Mouse (Mus musculus): ENCODE measurements around the gene Plk1. TPM values are rescaled to one million over a fixed set of nuclear protein-coding genes. Genes with fewer than 3 reads are reported as not detected.

The Plk1 gene
- polyA plus RNA-seq, 1 experiment from 2014 or later, result 4.6 TPM

DNA sequence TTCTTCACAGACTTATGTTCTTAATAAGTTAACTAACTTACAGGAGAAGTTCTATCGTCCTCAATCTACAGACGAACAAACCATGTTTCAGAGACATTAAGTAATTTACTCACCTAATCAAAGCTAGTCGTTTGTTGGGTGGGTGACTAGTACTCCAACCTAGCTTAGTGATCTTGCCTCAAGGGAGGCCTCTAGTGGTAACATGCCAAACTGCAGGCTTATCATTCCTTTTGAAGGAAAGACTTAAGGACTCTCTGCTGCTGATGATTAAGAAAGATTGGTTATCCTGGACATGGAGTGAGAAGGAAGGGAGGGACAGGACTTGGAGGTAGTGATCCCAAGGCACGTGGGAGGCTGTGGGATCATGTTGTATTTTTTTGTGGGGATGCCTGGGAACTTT is 38.1 kb downstream of the Plk1 start:
- DNase-seq (ENCODE audit: low spot score), result peak; percentile 51
- WGBS, result 30% methylated on average over 4 of the region's 4 CpGs
- no peaks in the 10 kb centered on the region for H3K36me3 ChIP-seq (ENCODE audit: insufficient read depth, low read length)

DNA sequence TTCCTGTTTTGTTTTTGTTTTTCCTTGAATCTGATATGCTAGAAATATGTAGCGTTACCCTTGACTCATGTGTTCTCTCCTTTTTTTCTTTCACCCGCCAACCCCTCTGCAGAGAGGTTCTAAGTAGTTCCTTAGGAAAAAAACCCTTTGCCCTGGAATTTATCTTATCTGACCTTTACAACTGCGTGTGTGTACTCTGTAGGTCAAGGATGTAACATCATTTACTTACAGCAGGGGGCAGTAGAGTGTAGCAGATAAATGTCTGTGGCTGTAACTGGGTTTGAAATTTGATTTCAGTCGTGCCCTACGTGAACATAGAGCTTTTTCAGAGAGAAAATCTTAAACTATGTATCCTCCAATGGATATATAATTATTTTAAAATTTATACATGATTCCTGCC is 40.1 kb downstream of the Plk1 start:
- WGBS, result 20% methylated on average over 5 of the region's 5 CpGs
- no peak overlapping the region for H3K9ac ChIP-seq (replicated peaks; ENCODE audit: low read depth)
- no peaks in the 10 kb centered on the region for H3K9me3 ChIP-seq (ENCODE audit: low read length)
- DNase-seq (ENCODE audit: low spot score) (peak; percentile 62), ATAC-seq (no peak; the same call in 1 of the 2 replicates)
- H3K36me3 ChIP-seq (ENCODE audit: insufficient read depth, low read length), result no peaks in the 10 kb centered on the region
- H3K4me3 ChIP-seq (ENCODE audit: low read depth, low read length), result no peak overlapping the region
- no peak overlapping the region for H3K4me2 ChIP-seq (replicated peaks; ENCODE audit: low read depth, low read length)
- no peak overlapping the region for H3K27ac ChIP-seq (ENCODE audit: low read length)
- H3K27me3 ChIP-seq (replicated peaks; ENCODE audit: insufficient read depth, low read length), result no peaks in the 10 kb centered on the region
- H3K4me1 ChIP-seq (ENCODE audit: insufficient read depth, low read depth, low read length), result no peaks in the 10 kb centered on the region
- TF ChIP-seq CTCF (IDR thresholded peaks at IDR 0.05), result peak; percentile 79
- TF ChIP-seq EP300 (IDR thresholded peaks at IDR 0.05), result no peak

More for the DNA sequence above, 38.1 kb downstream of the Plk1 start:
- Histone ChIP-seq H3K9ac (replicated peaks; ENCODE audit: low read depth) (no peak overlapping the region), H3K9me3 (ENCODE audit: low read length) (no peaks in the 10 kb centered on the region), H3K4me1 (ENCODE audit: insufficient read depth, low read depth, low read length) (no peaks in the 10 kb centered on the region), H3K4me3 (ENCODE audit: low read depth, low read length) (no peak overlapping the region), H3K27ac (ENCODE audit: low read length) (no peak overlapping the region), H3K27me3 (replicated peaks; ENCODE audit: insufficient read depth, low read length) (no peaks in the 10 kb centered on the region), H3K4me2 (replicated peaks; ENCODE audit: low read depth, low read length) (no peak overlapping the region)
- TF ChIP-seq EP300 (IDR thresholded peaks at IDR 0.05), result no peak
- TF ChIP-seq CTCF (IDR thresholded peaks at IDR 0.05), result peak; percentile 81
- ATAC-seq, result no peak

DNA sequence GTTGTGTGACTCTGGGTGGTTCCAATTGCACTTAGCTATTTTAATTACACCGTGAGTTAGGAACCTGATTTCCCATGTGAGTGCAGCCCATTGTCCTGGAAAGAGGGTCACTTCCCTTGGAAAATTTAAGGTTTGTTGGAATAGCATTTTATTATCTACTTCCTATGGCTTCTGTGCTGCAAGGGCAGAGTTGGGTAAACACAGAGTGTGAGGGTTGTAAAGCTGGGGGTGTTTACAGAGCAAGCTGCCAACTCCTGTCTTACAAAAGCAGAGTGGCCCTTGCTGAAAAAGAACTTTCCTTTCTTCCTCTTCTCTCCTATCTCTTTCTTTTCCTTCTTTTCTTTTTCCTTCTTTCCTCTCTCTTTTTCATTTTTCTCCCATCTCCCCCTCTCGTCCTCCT is 44.7 kb downstream of the Plk1 start:
- no peak overlapping the region for H3K9ac ChIP-seq (replicated peaks; ENCODE audit: low read depth)
- H3K36me3 ChIP-seq (ENCODE audit: insufficient read depth, low read length), result no peaks in the 10 kb centered on the region
- ATAC-seq (no peak), DNase-seq (ENCODE audit: low spot score) (peak; percentile 12)
- no peak overlapping the region for H3K4me2 ChIP-seq (replicated peaks; ENCODE audit: low read depth, low read length)
- no peaks in the 10 kb centered on the region for H3K4me1 ChIP-seq (ENCODE audit: insufficient read depth, low read depth, low read length)
- no peaks in the 10 kb centered on the region for H3K27me3 ChIP-seq (replicated peaks; ENCODE audit: insufficient read depth, low read length)
- TF ChIP-seq EP300 (IDR thresholded peaks at IDR 0.05) (no peak), CTCF (IDR thresholded peaks at IDR 0.05) (no peak)
- H3K4me3 ChIP-seq (ENCODE audit: low read depth, low read length), result no peak overlapping the region
- WGBS, result 20% methylated on average over 2 of the region's 2 CpGs
- no peaks in the 10 kb centered on the region for H3K9me3 ChIP-seq (ENCODE audit: low read length)
- H3K27ac ChIP-seq (ENCODE audit: low read length), result no peak overlapping the region

DNA sequence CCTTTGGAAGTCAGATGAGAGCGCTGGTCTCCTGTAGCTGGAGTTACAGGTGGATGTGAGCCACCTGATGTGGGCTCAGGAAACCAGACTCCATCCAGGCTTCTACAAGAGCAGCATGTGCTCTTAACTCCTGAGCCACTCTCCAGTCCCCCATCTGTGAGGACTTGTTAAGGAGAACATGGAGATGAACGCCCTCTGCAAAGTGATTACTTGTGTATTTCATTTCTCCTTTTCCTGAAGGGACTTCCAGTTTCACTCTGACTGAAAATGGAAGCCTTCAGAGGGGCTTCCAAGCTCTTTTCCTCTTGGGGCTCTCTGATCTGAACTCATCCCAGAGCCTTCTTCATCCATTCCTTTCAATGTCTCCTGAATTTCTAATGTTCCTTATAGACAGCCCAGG is 46.9 kb downstream of the Plk1 start:
- 66% methylated on average over 2 of the region's 2 CpGs for WGBS
- ATAC-seq, result no peak
- H3K9me3 ChIP-seq (ENCODE audit: low read length), result no peaks in the 10 kb centered on the region

DNA sequence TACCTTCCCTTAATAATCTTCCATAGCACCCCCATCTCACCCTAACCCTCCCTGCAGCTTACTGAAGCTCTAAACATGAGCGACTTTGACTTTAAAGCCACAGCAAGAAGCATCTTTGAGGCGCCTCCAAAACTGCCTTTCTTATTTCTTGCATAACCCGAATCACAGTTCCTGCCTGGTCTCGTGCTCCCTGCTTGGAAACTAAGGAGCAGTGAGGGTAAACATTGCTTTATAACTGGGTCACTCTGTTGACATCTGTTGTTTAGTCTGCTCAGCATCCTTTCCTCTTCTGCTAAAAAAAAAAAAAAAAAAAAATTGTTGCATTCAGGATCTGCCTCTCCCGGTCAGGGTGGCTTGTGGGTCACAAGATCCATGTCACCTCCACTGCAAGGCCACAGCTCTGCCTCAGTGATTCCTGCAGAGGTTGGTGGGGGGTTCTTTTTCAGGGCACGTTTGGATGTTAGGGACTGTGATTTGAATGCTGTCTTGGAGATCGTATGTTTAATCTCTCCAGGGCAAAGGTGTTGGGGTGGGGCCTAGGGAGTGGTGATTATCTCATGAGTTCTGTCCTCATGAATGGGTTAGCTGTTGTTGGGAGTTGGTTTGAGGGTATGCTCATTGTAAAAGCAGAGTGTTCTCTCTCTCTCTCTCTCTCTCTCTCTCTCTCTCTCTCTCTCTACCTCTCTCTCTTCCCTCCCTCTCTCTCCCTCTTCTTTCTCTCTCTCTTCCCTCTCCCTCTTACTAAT is 49.2 kb downstream of the Plk1 start:
- Histone ChIP-seq H3K4me2 (replicated peaks; ENCODE audit: low read depth, low read length) (no peak overlapping the region), H3K27me3 (replicated peaks; ENCODE audit: insufficient read depth, low read length) (no peaks in the 10 kb centered on the region), H3K9ac (replicated peaks; ENCODE audit: low read depth) (no peak overlapping the region), H3K27ac (ENCODE audit: low read length) (no peak overlapping the region), H3K9me3 (ENCODE audit: low read length) (no peaks in the 10 kb centered on the region), H3K4me3 (ENCODE audit: low read depth, low read length) (no peak overlapping the region), H3K36me3 (ENCODE audit: insufficient read depth, low read length) (no peaks in the 10 kb centered on the region), H3K4me1 (ENCODE audit: insufficient read depth, low read depth, low read length) (no peaks in the 10 kb centered on the region)
- peak; percentile 55 for DNase-seq (ENCODE audit: low spot score)
- ATAC-seq, result peak; percentile 65
- WGBS, result 24% methylated on average over 7 of the region's 7 CpGs
- TF ChIP-seq CTCF (IDR thresholded peaks at IDR 0.05), result no peak
- TF ChIP-seq EP300 (IDR thresholded peaks at IDR 0.05), result 0 out of 2 replicates have a peak, but pooled peaks have one; percentile 17

More for the DNA sequence above, 46.9 kb downstream of the Plk1 start:
- no peak overlapping the region for H3K4me3 ChIP-seq (ENCODE audit: low read depth, low read length)
- no peak overlapping the region for H3K4me2 ChIP-seq (replicated peaks; ENCODE audit: low read depth, low read length)
- H3K4me1 ChIP-seq (ENCODE audit: insufficient read depth, low read depth, low read length), result no peaks in the 10 kb centered on the region
- H3K9ac ChIP-seq (replicated peaks; ENCODE audit: low read depth), result no peak overlapping the region
- no peak overlapping the region for H3K27ac ChIP-seq (ENCODE audit: low read length)
- H3K36me3 ChIP-seq (ENCODE audit: insufficient read depth, low read length), result no peaks in the 10 kb centered on the region
- TF ChIP-seq EP300 (IDR thresholded peaks at IDR 0.05), result no peak
- no peak for TF ChIP-seq CTCF (IDR thresholded peaks at IDR 0.05)
- no peak for DNase-seq (ENCODE audit: low spot score)
- no peaks in the 10 kb centered on the region for H3K27me3 ChIP-seq (replicated peaks; ENCODE audit: insufficient read depth, low read length)

DNA sequence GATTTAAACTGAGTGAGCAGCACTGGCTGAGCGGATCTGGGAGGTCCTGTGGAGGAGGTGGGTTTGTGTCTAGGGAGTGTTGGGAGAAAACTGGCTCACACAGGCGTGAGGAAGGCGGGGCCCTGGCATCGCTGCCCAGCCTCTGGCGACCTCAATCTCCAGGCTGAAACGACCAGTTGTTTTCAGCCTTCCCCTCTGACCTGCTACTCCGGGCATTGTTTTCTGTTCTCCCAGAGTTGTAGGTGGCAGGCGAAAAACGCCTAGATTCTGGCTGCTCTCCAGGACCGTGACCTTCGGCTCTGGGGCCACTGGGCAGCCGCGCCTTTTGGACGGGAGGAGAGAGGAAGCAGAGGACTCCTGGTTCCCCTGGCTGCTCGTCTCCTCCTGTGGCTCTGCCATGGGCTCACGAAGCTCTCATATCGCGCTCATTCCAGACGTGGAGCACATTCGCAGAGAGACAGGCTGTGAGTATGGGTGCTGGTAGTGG is 60.1 kb downstream of the Plk1 start, which contains the start of gene Chp2:
TSS of gene Chp2 (plus strand) at position 182 of the 487 bp plus-strand sequence.
- no peaks in the 10 kb centered on the region for H3K9me3 ChIP-seq (ENCODE audit: low read length)
- DNase-seq (ENCODE audit: low spot score) (peak; percentile 28), ATAC-seq (peak; percentile 65)
- H3K4me3 ChIP-seq (ENCODE audit: low read depth, low read length), result no peak within 1 kb of the TSS; the same call in 1 of the 2 replicates
- no peaks in the 10 kb centered on the region for H3K36me3 ChIP-seq (ENCODE audit: insufficient read depth, low read length)
- H3K4me2 ChIP-seq (replicated peaks; ENCODE audit: low read depth, low read length), result peak within 1 kb of the TSS; percentile 52
- TF ChIP-seq EP300 (IDR thresholded peaks at IDR 0.05) (no peak), CTCF (IDR thresholded peaks at IDR 0.05) (no peak)
- no peak within 1 kb of the TSS for H3K27ac ChIP-seq (ENCODE audit: low read length)
- no peaks in the 10 kb centered on the region for H3K27me3 ChIP-seq (replicated peaks; ENCODE audit: insufficient read depth, low read length)
- no peaks in the 10 kb centered on the region for H3K4me1 ChIP-seq (ENCODE audit: insufficient read depth, low read depth, low read length)
- WGBS, result 13% methylated on average over 20 of the region's 20 CpGs
- H3K9ac ChIP-seq (replicated peaks; ENCODE audit: low read depth), result no peak within 1 kb of the TSS

Other genes with a start within 250 kb of the Plk1 start
- gene Cog7, start 177.7 kb upstream of the Plk1 start, polyA plus RNA-seq (2015; fragmentation: Nextera tagmentation; extraction: Ambion mirVana), result 13.4 and 18.3 TPM in 2 replicates
- 22.3 and 28.3 TPM in 2 replicates for gene Gga2, start 138.2 kb upstream of the Plk1 start, polyA plus RNA-seq (2015; fragmentation: Nextera tagmentation; extraction: Ambion mirVana)
- gene Ubfd1, start 92.3 kb upstream of the Plk1 start, polyA plus RNA-seq (2015; fragmentation: Nextera tagmentation; extraction: Ambion mirVana), result 19.0 and 23.4 TPM in 2 replicates
- 5.2 and 6.0 TPM in 2 replicates for gene Ears2, start 92.2 kb upstream of the Plk1 start, polyA plus RNA-seq (2015; fragmentation: Nextera tagmentation; extraction: Ambion mirVana)
- 344 and 362 TPM in 2 replicates for gene Ndufab1, start 57.6 kb upstream of the Plk1 start, polyA plus RNA-seq (2015; fragmentation: Nextera tagmentation; extraction: Ambion mirVana)
- gene Palb2, start 26.5 kb upstream of the Plk1 start, polyA plus RNA-seq (2015; fragmentation: Nextera tagmentation; extraction: Ambion mirVana), result 2.6 and 2.9 TPM in 2 replicates
- 72.9 and 79.2 TPM in 2 replicates for gene Dctn5, start 26.4 kb upstream of the Plk1 start, polyA plus RNA-seq (2015; fragmentation: Nextera tagmentation; extraction: Ambion mirVana)
- 0.21 TPM in 2 replicates for gene Ern2, start 26.8 kb downstream of the Plk1 start, polyA plus RNA-seq (2015; fragmentation: Nextera tagmentation; extraction: Ambion mirVana)
- 2.0 TPM in 2 replicates for gene Chp2, start 60.1 kb downstream of the Plk1 start, polyA plus RNA-seq (2015; fragmentation: Nextera tagmentation; extraction: Ambion mirVana)
- gene Prkcb, start 129.3 kb downstream of the Plk1 start, polyA plus RNA-seq (2015; fragmentation: Nextera tagmentation; extraction: Ambion mirVana), result 2.2 and 2.3 TPM in 2 replicates